Mouse (Mus musculus): ENCODE data around the gene Rab34. TPM values are rescaled to one million over a fixed set of nuclear protein-coding genes. Genes with fewer than 3 reads are reported as not detected.
A peak's percentile ranks its signal among the peaks of the same experiment; 100 is the strongest.

The Rab34 gene
- 36.6 and 38.1 TPM in 2 replicates for polyA plus RNA-seq (2012; rRNA removed)

GRCm38 (mm10) chr11:78188331-78189233 is at the start of gene Rab34:
TSS of gene Rab34 (plus strand) at chr11:78188430.
- peak in 1 of 2 experiments; percentile 40 for DNase-seq
- H3K27ac ChIP-seq (ENCODE audit: insufficient read depth, low read length) = no peak within 1 kb of the TSS
- peak within 1 kb of the TSS; percentile 32 for H3K4me3 ChIP-seq (replicated peaks; ENCODE audit: insufficient read depth, low read depth, low read length)
- no peak for TF ChIP-seq POLR2A (IDR thresholded peaks at IDR 0.05; ENCODE audit: borderline replicate concordance, insufficient read depth, low read length)
- no peak for TF ChIP-seq CTCF (IDR thresholded peaks at IDR 0.05; ENCODE audit: borderline replicate concordance, insufficient read depth, low read depth, low read length)
- peaks cover 3% of the 10 kb centered on the region; the same call in 1 of the 2 replicates for H3K27me3 ChIP-seq (ENCODE audit: control insufficient read depth, insufficient read depth, low read length)
- H3K4me1 ChIP-seq (ENCODE audit: control insufficient read depth, insufficient read depth, low read length) = no peaks in the 10 kb centered on the region
- WGBS = 1% methylated on average over 79 of the region's 80 CpGs

- no peak overlapping the region for H3K4me3 ChIP-seq (replicated peaks; ENCODE audit: insufficient read depth, low read depth, low read length)
- no peaks in the 10 kb centered on the region for H3K27me3 ChIP-seq (ENCODE audit: control insufficient read depth, insufficient read depth, low read length)
- 92% methylated on average over 5 of the region's 5 CpGs for WGBS
- no peak for TF ChIP-seq CTCF (IDR thresholded peaks at IDR 0.05; ENCODE audit: borderline replicate concordance, insufficient read depth, low read depth, low read length)
- no peak for TF ChIP-seq POLR2A (IDR thresholded peaks at IDR 0.05; ENCODE audit: borderline replicate concordance, insufficient read depth, low read length)
- no peak overlapping the region for H3K27ac ChIP-seq (ENCODE audit: insufficient read depth, low read length)
- H3K4me1 ChIP-seq (ENCODE audit: control insufficient read depth, insufficient read depth, low read length) = peaks cover 4% of the 10 kb centered on the region
- no peak for DNase-seq
These were observed 47.6 kb upstream of the Rab34 start for GRCm38 (mm10) chr11:78140665-78141064.

GRCm38 (mm10) chr11:78143520-78143919 is 44.7 kb upstream of the Rab34 start:
- Histone ChIP-seq H3K4me3 (replicated peaks; ENCODE audit: insufficient read depth, low read depth, low read length) (no peak overlapping the region), H3K27ac (ENCODE audit: insufficient read depth, low read length) (no peak overlapping the region), H3K27me3 (ENCODE audit: control insufficient read depth, insufficient read depth, low read length) (no peaks in the 10 kb centered on the region), H3K4me1 (ENCODE audit: control insufficient read depth, insufficient read depth, low read length) (peaks cover 2% of the 10 kb centered on the region)
- no peak for DNase-seq
- WGBS = 84% methylated on average over 2 of the region's 2 CpGs
- TF ChIP-seq POLR2A (IDR thresholded peaks at IDR 0.05; ENCODE audit: borderline replicate concordance, insufficient read depth, low read length) = no peak
- no peak for TF ChIP-seq CTCF (IDR thresholded peaks at IDR 0.05; ENCODE audit: borderline replicate concordance, insufficient read depth, low read depth, low read length)

GRCm38 (mm10) chr11:78146168-78146567 is 42.1 kb upstream of the Rab34 start:
- Histone ChIP-seq H3K27ac (ENCODE audit: insufficient read depth, low read length) (no peak overlapping the region), H3K4me3 (replicated peaks; ENCODE audit: insufficient read depth, low read depth, low read length) (no peak overlapping the region), H3K27me3 (ENCODE audit: control insufficient read depth, insufficient read depth, low read length) (no peaks in the 10 kb centered on the region), H3K4me1 (ENCODE audit: control insufficient read depth, insufficient read depth, low read length) (peaks cover 2% of the 10 kb centered on the region)
- 82% methylated on average over 5 of the region's 5 CpGs for WGBS
- DNase-seq = no peak
- TF ChIP-seq POLR2A (IDR thresholded peaks at IDR 0.05; ENCODE audit: borderline replicate concordance, insufficient read depth, low read length) (no peak), CTCF (IDR thresholded peaks at IDR 0.05; ENCODE audit: borderline replicate concordance, insufficient read depth, low read depth, low read length) (no peak)

GRCm38 (mm10) chr11:78146707-78147543 is 41.3 kb upstream of the Rab34 start:
- Histone ChIP-seq H3K4me3 (replicated peaks; ENCODE audit: insufficient read depth, low read depth, low read length) (no peak overlapping the region), H3K27ac (ENCODE audit: insufficient read depth, low read length) (no peak overlapping the region), H3K27me3 (ENCODE audit: control insufficient read depth, insufficient read depth, low read length) (no peaks in the 10 kb centered on the region), H3K4me1 (ENCODE audit: control insufficient read depth, insufficient read depth, low read length) (peaks cover 2% of the 10 kb centered on the region)
- TF ChIP-seq POLR2A (IDR thresholded peaks at IDR 0.05; ENCODE audit: borderline replicate concordance, insufficient read depth, low read length) (no peak), CTCF (IDR thresholded peaks at IDR 0.05; ENCODE audit: borderline replicate concordance, insufficient read depth, low read depth, low read length) (no peak)
- DNase-seq = no peak
- WGBS = 85% methylated on average over 6 of the region's 6 CpGs

GRCm38 (mm10) chr11:78151161-78151560 is 37.1 kb upstream of the Rab34 start:
- Histone ChIP-seq H3K4me3 (replicated peaks; ENCODE audit: insufficient read depth, low read depth, low read length) (no peak overlapping the region), H3K27ac (ENCODE audit: insufficient read depth, low read length) (no peak overlapping the region), H3K27me3 (ENCODE audit: control insufficient read depth, insufficient read depth, low read length) (no peaks in the 10 kb centered on the region), H3K4me1 (ENCODE audit: control insufficient read depth, insufficient read depth, low read length) (peaks cover 7% of the 10 kb centered on the region)
- DNase-seq = no peak
- TF ChIP-seq CTCF (IDR thresholded peaks at IDR 0.05; ENCODE audit: borderline replicate concordance, insufficient read depth, low read depth, low read length) (peak; percentile 41; the same call in 1 of the 2 replicates), POLR2A (IDR thresholded peaks at IDR 0.05; ENCODE audit: borderline replicate concordance, insufficient read depth, low read length) (no peak)
- 53% methylated on average over 1 of the region's 1 CpGs for WGBS

- WGBS = 11% methylated on average over 9 of the region's 9 CpGs
- H3K4me3 ChIP-seq (replicated peaks; ENCODE audit: insufficient read depth, low read depth, low read length) = no peak overlapping the region
- no peak overlapping the region for H3K27ac ChIP-seq (ENCODE audit: insufficient read depth, low read length)
- peaks cover 7% of the 10 kb centered on the region for H3K4me1 ChIP-seq (ENCODE audit: control insufficient read depth, insufficient read depth, low read length)
- no peaks in the 10 kb centered on the region for H3K27me3 ChIP-seq (ENCODE audit: control insufficient read depth, insufficient read depth, low read length)
- no peak for TF ChIP-seq CTCF (IDR thresholded peaks at IDR 0.05; ENCODE audit: borderline replicate concordance, insufficient read depth, low read depth, low read length)
- no peak for TF ChIP-seq POLR2A (IDR thresholded peaks at IDR 0.05; ENCODE audit: borderline replicate concordance, insufficient read depth, low read length)
- peak; percentile 84 to 91 for DNase-seq
These were observed 35.7 kb upstream of the Rab34 start for GRCm38 (mm10) chr11:78152299-78153231.

Measured in cerebellum, adult 2 months (tissue).